In genomic region chr11:5505856-5506575, GRCm38 (mm10) we compare ENCODE assay signal across 9 mouse cellular contexts. TPM values are rescaled to one million over a fixed set of nuclear protein-coding genes. Genes with fewer than 3 reads are reported as not detected.
A peak's percentile ranks its signal among the peaks of the same experiment; 100 is the strongest.
DNase-seq lines count a peak whose midpoint lies in the region; ATAC-seq and TF ChIP-seq lines count a peak whose summit lies in the region.
"Had no signal": no experiment of that assay in that cellular context is flagged by ENCODE, and none has a peak within 500 bp of the region (broad histone marks: within the 10 kb centered on the region; RNA-seq: fewer than 3 reads in every experiment).

No protein-coding gene starts in this region.

- 29% methylated on average over 18 of the region's 18 CpGs for WGBS in hindbrain, postnatal 0 days
- WGBS in liver, embryonic 14.5 days (ENCODE audit: insufficient replicate concordance) = 9% methylated on average over 18 of the region's 18 CpGs
- WGBS in thymus, adult 2 months = 15% methylated on average over 18 of the region's 18 CpGs

- no peak for TF ChIP-seq EP300 in liver, embryonic 14.5 days (IDR thresholded peaks at IDR 0.05; ENCODE audit: low read depth)

- no peaks in the 10 kb centered on the region for H3K36me3 ChIP-seq in hindbrain, postnatal 0 days (ENCODE audit: insufficient read depth, low read length)
- no peaks in the 10 kb centered on the region for H3K36me3 ChIP-seq in liver, embryonic 14.5 days (replicated peaks; ENCODE audit: control insufficient read depth, insufficient read depth, low read depth)
- no peaks in the 10 kb centered on the region for H3K36me3 ChIP-seq in thymus, adult 2 months (ENCODE audit: control insufficient read depth, insufficient read depth, low read length)
- H3K36me3 ChIP-seq: neural tube, embryonic 12.5 days had no signal

- TF ChIP-seq POLR2A in thymus, adult 2 months (IDR thresholded peaks at IDR 0.05; ENCODE audit: control insufficient read depth, extremely low read depth, insufficient read depth, low read length, poor library complexity) = no peak

- DNase-seq in gastrocnemius, adult 2 months = no peak
- DNase-seq in gastrocnemius, postnatal 14 days = no peak
- peak; percentile 40 for DNase-seq in embryo, embryonic 9.5 days (ENCODE audit: extremely low spot score)
- no peak for DNase-seq in hindbrain, postnatal 0 days (ENCODE audit: low spot score)
- no peak for DNase-seq in liver, embryonic 14.5 days (ENCODE audit: low read depth in 3 of 3, low spot score in 3 of 3)
- DNase-seq in thymus, adult 2 months = peak; percentile 58
- DNase-seq in gastrocnemius, postnatal 4 days (ENCODE audit: low spot score in 2 of 2) = no peak
- DNase-seq in retina, postnatal 1 day = no peak

- no peak overlapping the region for H3K9ac ChIP-seq in hindbrain, postnatal 0 days (replicated peaks; ENCODE audit: low read length)
- no peak overlapping the region; the same call in 1 of the 2 replicates for H3K9ac ChIP-seq in liver, embryonic 14.5 days (replicated peaks)
- H3K9ac ChIP-seq: neural tube, embryonic 12.5 days had no signal

- peak overlapping the region; percentile 81 for H3K27ac ChIP-seq in gastrocnemius, adult 2 months
- H3K27ac ChIP-seq in hindbrain, postnatal 0 days = no peak overlapping the region
- no peak overlapping the region; the same call in 1 of the 2 replicates for H3K27ac ChIP-seq in liver, embryonic 14.5 days
- peak overlapping the region; percentile 53 for H3K27ac ChIP-seq in thymus, adult 2 months (ENCODE audit: control insufficient read depth, insufficient read depth, low read length)
- H3K27ac ChIP-seq: neural tube, embryonic 12.5 days had no signal

- no peak for ATAC-seq in hindbrain, postnatal 0 days
- peak; percentile 54; the same call in 1 of the 2 replicates for ATAC-seq in liver, embryonic 14.5 days (ENCODE audit: insufficient read depth)

- peaks cover 4% of the 10 kb centered on the region; the same call in 1 of the 2 replicates for H3K4me1 ChIP-seq in hindbrain, postnatal 0 days (ENCODE audit: insufficient read depth, low read length)
- H3K4me1 ChIP-seq in liver, embryonic 14.5 days (replicated peaks; ENCODE audit: control insufficient read depth in 2 of 2, insufficient read depth in 2 of 2, low read length in 1 of 2) = peaks cover 7 to 33% of the 10 kb centered on the region in 2 experiments; a peak in 3 of 4 replicates
- H3K4me1 ChIP-seq in thymus, adult 2 months (replicated peaks; ENCODE audit: control insufficient read depth, insufficient read depth, low read length) = peaks cover 41% of the 10 kb centered on the region
- H3K4me1 ChIP-seq: neural tube, embryonic 12.5 days had no signal

- peak overlapping the region; percentile 65 for H3K4me3 ChIP-seq in gastrocnemius, adult 2 months
- no peak overlapping the region for H3K4me3 ChIP-seq in hindbrain, postnatal 0 days (ENCODE audit: low read length)
- peak overlapping the region; percentile 40 to 53 for H3K4me3 ChIP-seq in liver, embryonic 14.5 days (ENCODE audit: insufficient read depth in 1 of 2, low read depth in 2 of 2, low read length in 2 of 2)
- H3K4me3 ChIP-seq in thymus, adult 2 months (ENCODE audit: control insufficient read depth, insufficient read depth, low read length) = peak overlapping the region; percentile 10
- H3K4me3 ChIP-seq: neural tube, embryonic 12.5 days had no signal

- peak overlapping the region; percentile 14; the same call in 1 of the 2 replicates for H3K4me2 ChIP-seq in hindbrain, postnatal 0 days (ENCODE audit: low read depth, low read length)
- H3K4me2 ChIP-seq in liver, embryonic 14.5 days (ENCODE audit: low read depth) = peak overlapping the region; percentile 67
- H3K4me2 ChIP-seq: neural tube, embryonic 12.5 days had no signal

- H3K9me3 ChIP-seq in hindbrain, postnatal 0 days (ENCODE audit: low read length) = no peaks in the 10 kb centered on the region
- H3K9me3 ChIP-seq in liver, embryonic 14.5 days (ENCODE audit: control insufficient read depth, low read length) = no peaks in the 10 kb centered on the region
- H3K9me3 ChIP-seq: neural tube, embryonic 12.5 days had no signal

- TF ChIP-seq CTCF in gastrocnemius, adult 2 months (IDR thresholded peaks at IDR 0.05) = no peak
- TF ChIP-seq CTCF in hindbrain, postnatal 0 days (IDR thresholded peaks at IDR 0.05; ENCODE audit: low read depth) = no peak
- no peak for TF ChIP-seq CTCF in liver, embryonic 14.5 days (IDR thresholded peaks at IDR 0.05; ENCODE audit: low read depth)
- TF ChIP-seq CTCF in thymus, adult 2 months (IDR thresholded peaks at IDR 0.05; ENCODE audit: borderline replicate concordance, control insufficient read depth, extremely low read depth, insufficient read depth, low read length, poor library complexity) = no peak

- H3K27me3 ChIP-seq in hindbrain, postnatal 0 days (ENCODE audit: insufficient read depth, low read length) = no peaks in the 10 kb centered on the region
- no peaks in the 10 kb centered on the region for H3K27me3 ChIP-seq in liver, embryonic 14.5 days (ENCODE audit: control insufficient read depth, insufficient read depth, low read length)
- no peaks in the 10 kb centered on the region for H3K27me3 ChIP-seq in thymus, adult 2 months (ENCODE audit: control insufficient read depth, insufficient read depth, low read length)
- H3K27me3 ChIP-seq: neural tube, embryonic 12.5 days had no signal

- intact Hi-C loops in gastrocnemius, adult 2 months (cut with DNase I) = no loop called here
- intact Hi-C loops in gastrocnemius, postnatal 14 days (cut with DNase I; ENCODE audit: low total_unique reads) = no loop called here

RNA-seq across cellular contexts. Expression of gene Xbp1, which starts 14.4 kb away (rescaled TPM):
- 10 to 100 TPM; 64.5 to 70.5 TPM for total RNA-seq in gastrocnemius, adult 2 months (2021)
- 10 to 100 TPM; 42.7 to 47.5 TPM for total RNA-seq in gastrocnemius, postnatal 14 days (2021)
- 95.0 and 102 TPM in 2 replicates for total RNA-seq in hindbrain, postnatal 0 days (2014; rRNA removed)
- polyA plus RNA-seq in hindbrain, postnatal 0 days (2015; fragmentation: Nextera tagmentation; extraction: Ambion mirVana) = 87.1 and 88.9 TPM in 2 replicates
- 32.0 and 33.6 TPM in 2 replicates for polyA plus RNA-seq in liver, embryonic 14.5 days (2012; rRNA removed)
- 87.4 and 92.5 TPM in 2 replicates for polyA plus RNA-seq in liver, embryonic 14.5 days (2014; fragmentation: Nextera tagmentation; extraction: Ambion mirVana)
- 113 and 118 TPM in 2 replicates for polyA plus RNA-seq in thymus, adult 2 months (2012; rRNA removed)
- 10 to 100 TPM; 80.7 to 86.6 TPM for total RNA-seq in gastrocnemius, postnatal 4 days (2021)

RNA-seq across cellular contexts. Expression of gene Ccdc117, which starts 36.0 kb away (rescaled TPM):
- 10 to 100 TPM; 16.3 to 30.0 TPM for total RNA-seq in gastrocnemius, adult 2 months (2021)
- 10 to 100 TPM; 11.0 to 11.1 TPM for total RNA-seq in gastrocnemius, postnatal 14 days (2021)
- total RNA-seq in hindbrain, postnatal 0 days (2014; rRNA removed) = 10.1 and 10.5 TPM in 2 replicates
- polyA plus RNA-seq in hindbrain, postnatal 0 days (2015; fragmentation: Nextera tagmentation; extraction: Ambion mirVana) = 5.8 and 6.6 TPM in 2 replicates
- 3.9 and 6.3 TPM in 2 replicates for polyA plus RNA-seq in liver, embryonic 14.5 days (2012; rRNA removed)
- polyA plus RNA-seq in liver, embryonic 14.5 days (2014; fragmentation: Nextera tagmentation; extraction: Ambion mirVana) = 7.5 and 8.5 TPM in 2 replicates
- 12.2 and 13.9 TPM in 2 replicates for polyA plus RNA-seq in thymus, adult 2 months (2012; rRNA removed)
- 10 to 100 TPM; 15.7 to 16.0 TPM for total RNA-seq in gastrocnemius, postnatal 4 days (2021)

Comparison
In these comparisons a context has a peak if more than half of its experiments do, and no peak if none do; other contexts are left out.
1. DNase-seq: peak in embryo, embryonic 9.5 days (single experiment) and thymus, adult 2 months (single experiment); none in gastrocnemius, adult 2 months (single experiment), gastrocnemius, postnatal 14 days (single experiment), hindbrain, postnatal 0 days (single experiment), liver, embryonic 14.5 days (0 of 3), gastrocnemius, postnatal 4 days (0 of 2) and retina, postnatal 1 day (single experiment).
2. H3K27ac ChIP-seq: peak in gastrocnemius, adult 2 months (single experiment) and thymus, adult 2 months (single experiment); none in hindbrain, postnatal 0 days (single experiment) and liver, embryonic 14.5 days (single experiment).